Mouse (Mus musculus): ENCODE results near the gene Rab1a. TPM values are rescaled to one million over a fixed set of nuclear protein-coding genes. Genes with fewer than 3 reads are reported as not detected.
"Not testable (repeated sequence)": the region's sequence is repeated elsewhere in the genome, so short reads cannot be mapped to it uniquely, and the experiment has no call there.

The Rab1a gene
- 195 and 199 TPM in 2 replicates for polyA plus RNA-seq (2012; rRNA removed)

GRCm38 (mm10) chr11:20200713-20201575, at the start of gene Rab1a:
Gene Rab1a, plus strand, starts transcription at chr11:20201432.
- DNase-seq (ENCODE audit: low spot score), result peak; percentile 99

- no peak for DNase-seq (ENCODE audit: low spot score)
Observed at GRCm38 (mm10) chr11:20152107-20152901, 48.9 kb upstream of the Rab1a start.

DNA sequence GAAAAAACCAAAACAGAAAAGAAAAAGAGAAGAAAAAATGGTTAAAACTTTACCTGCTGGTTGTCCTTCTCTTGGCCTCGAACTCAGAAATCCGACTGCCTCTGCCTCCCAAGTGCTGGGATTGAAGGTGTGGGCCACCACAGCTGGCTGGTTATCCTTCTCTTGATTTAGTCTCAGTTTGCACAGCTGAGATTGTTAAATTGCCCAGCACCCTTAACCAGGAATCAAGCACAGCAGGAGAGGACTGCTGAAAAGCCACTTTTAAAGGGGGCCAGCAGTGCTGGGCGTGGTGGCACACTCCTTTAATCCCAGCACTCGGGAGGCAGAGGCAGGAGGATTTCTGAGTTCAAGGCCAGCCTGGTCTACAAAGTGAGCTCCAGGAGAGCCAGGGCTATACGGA, 47.7 kb upstream of the Rab1a start:
- not testable (repeated sequence) for DNase-seq (ENCODE audit: low spot score)

- DNase-seq (ENCODE audit: low spot score), result no peak
Observed at GRCm38 (mm10) chr11:20158879-20159278, 42.4 kb upstream of the Rab1a start.

DNA sequence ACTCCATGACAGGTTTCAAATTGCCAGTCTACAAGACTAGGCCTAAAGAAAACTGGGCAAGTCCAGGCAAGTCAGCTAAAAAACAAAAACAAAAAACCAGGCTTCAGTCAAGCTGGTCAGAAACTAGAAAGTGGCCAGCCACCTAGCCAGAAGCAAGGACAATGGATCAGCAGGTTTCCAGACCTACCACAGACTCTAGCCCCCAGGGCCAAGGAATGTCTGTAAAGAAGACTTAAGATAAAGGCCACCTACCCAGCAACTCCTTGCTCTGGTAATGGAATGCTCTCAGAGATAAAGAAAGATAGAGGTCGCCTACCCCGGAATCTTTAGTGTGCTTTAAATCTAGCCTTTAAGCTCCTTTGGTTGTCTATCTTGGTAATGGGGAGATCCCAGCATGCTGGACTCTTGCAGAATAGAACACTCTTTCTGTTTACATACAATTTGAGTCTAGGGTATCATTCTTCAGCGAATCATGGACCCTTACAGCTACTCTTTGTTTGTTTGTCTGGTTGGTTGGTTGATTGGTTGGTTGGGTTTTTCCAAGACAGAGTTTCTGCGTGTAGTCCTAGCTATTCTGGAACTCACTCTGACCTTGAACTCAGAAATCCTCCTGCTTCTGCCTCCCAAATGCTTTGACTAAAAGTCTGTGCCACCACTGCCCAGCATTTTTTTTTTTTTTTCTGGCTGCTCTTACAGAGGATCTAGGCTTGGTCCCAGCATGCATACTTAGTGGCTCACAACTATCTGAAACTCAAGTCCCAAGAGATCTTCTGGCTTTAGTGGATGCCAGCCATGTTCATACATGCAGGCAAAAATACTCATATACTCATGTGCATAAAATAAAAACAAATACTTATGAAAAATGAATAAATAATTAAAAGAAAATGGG, 36.0 kb upstream of the Rab1a start:
- DNase-seq (ENCODE audit: low spot score), result no peak

DNA sequence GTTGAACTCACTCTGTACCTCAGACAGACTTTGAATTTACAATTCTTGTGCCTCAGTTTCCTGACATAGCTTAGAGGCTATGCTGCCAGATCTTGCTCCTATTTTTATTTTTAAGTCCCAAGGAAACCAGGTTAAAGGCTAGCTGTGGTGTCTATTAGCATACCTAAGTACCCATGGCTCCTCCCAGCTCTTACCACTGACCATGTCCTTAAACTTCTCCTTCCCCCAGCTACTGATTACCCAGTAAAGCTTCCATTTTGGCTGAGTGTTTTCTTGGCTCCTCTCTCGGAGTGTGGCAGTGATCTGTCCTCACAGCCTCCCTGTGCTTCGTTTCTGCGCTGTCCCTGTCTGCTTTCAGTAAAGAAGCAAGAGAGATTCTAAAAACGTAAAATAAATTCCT, 35.2 kb upstream of the Rab1a start:
- DNase-seq (ENCODE audit: low spot score), result no peak

GRCm38 (mm10) chr11:20166476-20166875, 34.8 kb upstream of the Rab1a start:
- not testable (repeated sequence) for DNase-seq (ENCODE audit: low spot score)

- DNase-seq (ENCODE audit: low spot score), result no peak
Observed at GRCm38 (mm10) chr11:20168972-20169371, 32.3 kb upstream of the Rab1a start.

- no peak for DNase-seq (ENCODE audit: low spot score)
Observed at GRCm38 (mm10) chr11:20187271-20187670, 14.0 kb upstream of the Rab1a start.

GRCm38 (mm10) chr11:20193100-20193736, 8.0 kb upstream of the Rab1a start:
- no peak for DNase-seq (ENCODE audit: low spot score)

GRCm38 (mm10) chr11:20201661-20202101, 449 bp downstream of the Rab1a start:
- DNase-seq (ENCODE audit: low spot score), result no peak

GRCm38 (mm10) chr11:20202299-20203011, 1.2 kb downstream of the Rab1a start:
- no peak for DNase-seq (ENCODE audit: low spot score)

- no peak for DNase-seq (ENCODE audit: low spot score)
Observed at GRCm38 (mm10) chr11:20204321-20204720, 3.1 kb downstream of the Rab1a start.

DNA sequence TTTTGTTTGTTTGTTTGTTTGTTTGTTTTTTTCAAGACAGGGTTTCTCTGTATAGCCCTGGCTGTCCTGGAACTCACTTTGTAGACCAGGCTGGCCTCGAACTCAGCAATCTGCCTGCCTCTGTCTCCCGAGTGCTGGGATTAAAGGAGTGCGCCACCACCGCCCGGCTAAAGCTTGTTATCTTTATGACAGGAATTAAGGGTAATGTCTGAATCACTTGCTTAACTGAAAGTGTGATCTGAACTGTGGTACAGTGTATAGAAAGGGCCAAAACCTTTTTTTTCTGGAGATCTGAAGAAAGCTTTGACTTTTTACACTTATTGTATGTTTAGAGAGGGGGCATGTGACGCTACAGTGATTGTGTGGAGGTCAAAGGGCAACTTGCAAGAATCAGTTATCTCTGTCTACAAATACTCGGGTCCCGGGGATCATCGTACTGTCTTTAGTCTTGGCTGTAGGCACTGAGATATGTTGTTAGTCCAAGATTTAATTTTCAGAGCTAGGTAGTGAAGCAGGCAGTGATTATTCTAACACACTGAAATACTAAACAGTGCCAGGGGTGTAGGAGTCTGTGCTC, 3.7 kb downstream of the Rab1a start:
- DNase-seq (ENCODE audit: low spot score), result no peak

- DNase-seq (ENCODE audit: low spot score), result no peak
Observed at GRCm38 (mm10) chr11:20205538-20205937, 4.3 kb downstream of the Rab1a start.

GRCm38 (mm10) chr11:20206626-20207223, 5.5 kb downstream of the Rab1a start:
- no peak for DNase-seq (ENCODE audit: low spot score)

DNA sequence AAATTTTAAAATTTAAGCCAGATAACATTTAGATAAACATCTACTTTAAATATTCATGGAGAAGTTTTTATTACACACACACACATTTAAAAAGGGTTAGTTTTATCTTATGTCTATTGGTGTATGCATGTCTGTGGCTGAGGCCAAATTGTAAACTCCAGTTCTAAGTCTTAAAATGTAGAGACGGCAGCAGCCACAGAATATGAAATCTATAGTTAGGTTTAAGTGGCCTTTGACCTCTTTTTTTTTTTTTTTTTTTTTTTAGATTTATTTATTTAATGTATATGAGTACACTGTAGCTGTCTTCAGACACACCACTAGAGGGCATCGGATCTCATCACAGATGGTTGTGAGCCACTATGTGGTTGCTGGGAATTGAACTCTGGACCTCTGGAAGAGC, 6.4 kb downstream of the Rab1a start:
- DNase-seq (ENCODE audit: low spot score), result no peak

- DNase-seq (ENCODE audit: low spot score), result no peak
Observed at GRCm38 (mm10) chr11:20211838-20212237, 10.6 kb downstream of the Rab1a start.

DNA sequence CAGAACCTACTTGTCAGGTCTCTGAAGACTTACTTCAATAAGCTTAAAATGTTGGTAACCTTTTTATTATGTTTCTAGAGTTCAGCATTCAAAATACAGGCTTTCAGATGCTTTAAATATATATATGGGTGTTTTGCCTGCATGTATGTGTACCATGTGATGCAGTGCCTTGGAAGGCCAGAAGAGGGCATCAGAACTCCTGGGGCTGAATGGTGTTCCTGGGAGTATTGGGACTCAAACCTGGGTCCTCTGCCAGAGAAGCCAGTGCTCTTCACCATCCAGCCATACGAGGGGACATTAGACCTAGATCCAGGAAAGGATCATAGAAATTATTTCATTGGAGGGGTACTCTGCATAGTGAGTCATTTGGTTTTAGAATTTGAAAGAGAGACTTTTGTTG, 13.5 kb downstream of the Rab1a start:
- no peak for DNase-seq (ENCODE audit: low spot score)

DNA sequence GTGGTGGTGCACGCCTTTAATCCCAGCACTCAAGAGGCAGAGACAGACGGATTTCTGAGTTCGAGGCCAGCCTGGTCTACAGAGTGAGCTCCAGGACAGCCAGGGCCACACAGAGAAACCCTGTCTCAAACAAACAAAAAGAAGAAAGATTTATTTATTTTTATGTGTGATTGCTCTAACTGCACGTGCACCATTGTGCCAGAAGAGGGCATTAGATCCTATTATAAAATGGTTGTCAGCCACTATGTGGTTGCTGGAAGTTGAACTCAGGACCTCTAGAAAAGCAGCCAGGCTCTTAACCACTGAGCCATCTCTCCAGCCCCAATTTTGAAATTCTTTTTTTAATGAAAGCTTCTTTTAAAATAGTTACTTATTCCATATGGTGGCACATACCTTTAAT, 15.2 kb downstream of the Rab1a start:
- no peak for DNase-seq (ENCODE audit: low spot score)

Measured in urinary bladder, adult 2 months (tissue).